Mouse (Mus musculus) MEL (cell line): ENCODE data around the gene Gpr82. TPM values are rescaled to one million over a fixed set of nuclear protein-coding genes. Genes with fewer than 3 reads are reported as not detected.
A peak's percentile ranks its signal among the peaks of the same experiment; 100 is the strongest.

Experiments used
- DNase-seq: peaks from one replicate; pipeline ENCODE4 v3.0.0; 2011; ENCODE audit warnings: low read depth, low spot score
- H3K27ac ChIP-seq: 2 replicates; pipeline ENCODE4 v1.5.1; 2012; ENCODE audit warnings: low read depth, mild to moderate bottlenecking, control low read depth, low read length, moderate library complexity; ENCODE audit not compliant: control insufficient read depth
- H3K27me3 ChIP-seq, 2 experiments: fragments of 150-350 bp in 1 of 2; sonication (generic) in 1 of 2; 2 replicates each; pipeline ENCODE4 v1.6.1; 2012; ENCODE audit warnings: low read length in 2 of 2, mild to moderate bottlenecking in 2 of 2, improper control_type of control experiment in 1 of 2, moderate library complexity in 1 of 2; ENCODE audit not compliant: insufficient read depth in 2 of 2, control insufficient read depth in 1 of 2
- H3K36me3 ChIP-seq, 2 experiments: 2 replicates each; pipeline ENCODE4 v1.6.1; 2012 to 2014; ENCODE audit warnings: low read length in 2 of 2, improper control_type of control experiment in 1 of 2, inconsistent platforms in 1 of 2, mild to moderate bottlenecking in 1 of 2; ENCODE audit not compliant: insufficient read depth in 2 of 2, control insufficient read depth in 1 of 2
- H3K4me1 ChIP-seq, 2 experiments: fragments of 150-350 bp in 1 of 2; sonication (generic) in 1 of 2; 2 replicates each; pipeline ENCODE4 v1.6.1; 2012; ENCODE audit warnings: low read length in 2 of 2, improper control_type of control experiment in 1 of 2, mild to moderate bottlenecking in 1 of 2; ENCODE audit not compliant: insufficient read depth in 2 of 2, control insufficient read depth in 1 of 2
- H3K4me3 ChIP-seq, 2 experiments: fragments of 150-350 bp in 1 of 2; sonication (generic) in 1 of 2; 2 replicates each; pipeline ENCODE4 v1.5.1; 2012; ENCODE audit warnings: low read depth in 2 of 2, low read length in 2 of 2, mild to moderate bottlenecking in 2 of 2, moderate library complexity in 2 of 2, control low read depth in 1 of 2, improper control_type of control experiment in 1 of 2; ENCODE audit not compliant: control insufficient read depth in 1 of 2, insufficient read depth in 1 of 2
- H3K79me2 ChIP-seq: 2 replicates; pipeline ENCODE4 v1.6.1; 2012; ENCODE audit warnings: mild to moderate bottlenecking, low read length, moderate library complexity; ENCODE audit not compliant: control insufficient read depth, poor library complexity, insufficient read depth
- H3K9ac ChIP-seq: 2 replicates; pipeline ENCODE4 v1.6.1; 2012; ENCODE audit warnings: low read depth, mild to moderate bottlenecking, control low read depth, low read length, moderate library complexity; ENCODE audit not compliant: control insufficient read depth, poor library complexity, severe bottlenecking
- H3K9me3 ChIP-seq: fragments of 150-350 bp; sonication (generic); replicated peaks from 2 replicates; pipeline ENCODE4 v1.6.1; 2012; ENCODE audit warnings: mild to moderate bottlenecking, low read length, improper control_type of control experiment, moderate library complexity; ENCODE audit not compliant: insufficient read depth
- BHLHE40 ChIP-seq: IDR thresholded peaks from 2 replicates; pipeline ENCODE4 v1.6.1; 2012; ENCODE audit warnings: low read depth, mild to moderate bottlenecking, inconsistent platforms, low read length, improper control_type of control experiment, borderline replicate concordance
- CHD2 ChIP-seq: IDR thresholded peaks from 2 replicates; pipeline ENCODE4 v1.6.1; 2011; ENCODE audit warnings: low read length, improper control_type of control experiment
- CTCF ChIP-seq, 3 experiments: IDR thresholded peaks in 2 of 3; conservative IDR thresholded peaks in 1 of 3; 2 replicates each; pipeline ENCODE4 v1.5.1; 2011 to 2012; ENCODE audit warnings: low read length in 3 of 3, low read depth in 2 of 3, mild to moderate bottlenecking in 2 of 3, improper control_type of control experiment in 1 of 3, inconsistent platforms in 1 of 3, mixed read lengths in 1 of 3, moderate library complexity in 1 of 3; ENCODE audit not compliant: control insufficient read depth in 1 of 3, insufficient read depth in 1 of 3, poor library complexity in 1 of 3, severe bottlenecking in 1 of 3
- E2F4 ChIP-seq: IDR thresholded peaks from 2 replicates; pipeline ENCODE4 v1.6.1; 2011; ENCODE audit warnings: low read depth, low read length, improper control_type of control experiment, borderline replicate concordance
- ELF1 ChIP-seq: IDR thresholded peaks from 2 replicates; pipeline ENCODE4 v1.6.1; 2014; ENCODE audit warnings: low read depth, mild to moderate bottlenecking, inconsistent platforms, low read length, improper control_type of control experiment, moderate library complexity
- EP300 ChIP-seq, 2 experiments: IDR thresholded peaks; 2 replicates each; pipeline ENCODE4 v1.6.1; 2011; ENCODE audit warnings: improper control_type of control experiment in 2 of 2, low read length in 2 of 2, low read depth in 1 of 2, mild to moderate bottlenecking in 1 of 2
- ETS1 ChIP-seq: IDR thresholded peaks from 2 replicates; pipeline ENCODE4 v1.6.1; 2012; ENCODE audit warnings: low read depth, mild to moderate bottlenecking, inconsistent platforms, low read length, improper control_type of control experiment, moderate library complexity
- GABPA ChIP-seq: IDR thresholded peaks from 2 replicates; pipeline ENCODE4 v1.6.1; 2012; ENCODE audit warnings: low read depth, mild to moderate bottlenecking, inconsistent platforms, low read length, improper control_type of control experiment, moderate library complexity
- GATA1 ChIP-seq: IDR thresholded peaks from 2 replicates; pipeline ENCODE4 v1.6.1; 2011; ENCODE audit warnings: low read depth, low read length, improper control_type of control experiment
- HCFC1 ChIP-seq: IDR thresholded peaks from 2 replicates; pipeline ENCODE4 v1.6.1; 2012; ENCODE audit warnings: low read depth, mild to moderate bottlenecking, inconsistent platforms, low read length, improper control_type of control experiment, moderate library complexity
- KAT2A ChIP-seq: conservative IDR thresholded peaks from 2 replicates; pipeline ENCODE4 v1.6.1; 2012; ENCODE audit warnings: low read depth, low read length, improper control_type of control experiment, inconsistent platforms
- MAFK ChIP-seq: IDR thresholded peaks from 2 replicates; pipeline ENCODE4 v1.6.1; 2011; ENCODE audit warnings: low read depth, mild to moderate bottlenecking, low read length, improper control_type of control experiment, borderline replicate concordance
- MAX ChIP-seq: IDR thresholded peaks from 2 replicates; pipeline ENCODE4 v1.6.1; 2011; ENCODE audit warnings: low read length, improper control_type of control experiment
- MAZ ChIP-seq: IDR thresholded peaks from 2 replicates; pipeline ENCODE4 v1.6.1; 2012; ENCODE audit warnings: low read depth, mild to moderate bottlenecking, inconsistent platforms, low read length, improper control_type of control experiment
- MEF2A ChIP-seq: IDR thresholded peaks from 2 replicates; pipeline ENCODE4 v1.6.1; 2014; ENCODE audit warnings: low read depth, mild to moderate bottlenecking, inconsistent platforms, low read length, improper control_type of control experiment; ENCODE audit not compliant: poor library complexity, insufficient replicate concordance, severe bottlenecking; ENCODE audit errors: extremely low read depth
- MXI1 ChIP-seq: IDR thresholded peaks from 2 replicates; pipeline ENCODE4 v1.6.1; 2011; ENCODE audit warnings: mild to moderate bottlenecking, low read depth, low read length, improper control_type of control experiment
- MYB ChIP-seq: IDR thresholded peaks from 2 replicates; pipeline ENCODE4 v1.6.1; 2011; ENCODE audit warnings: mild to moderate bottlenecking, low read depth, low read length, improper control_type of control experiment
- MYC ChIP-seq: IDR thresholded peaks from 2 replicates; pipeline ENCODE4 v1.6.1; 2011; ENCODE audit warnings: low read depth, mild to moderate bottlenecking, low read length, improper control_type of control experiment, moderate library complexity
- NELFE ChIP-seq: IDR thresholded peaks from 2 replicates; pipeline ENCODE4 v1.6.1; 2011; ENCODE audit warnings: low read depth, low read length, improper control_type of control experiment
- NRF1 ChIP-seq: IDR thresholded peaks from 2 replicates; pipeline ENCODE4 v1.6.1; 2014; ENCODE audit warnings: low read depth, mild to moderate bottlenecking, inconsistent platforms, low read length, improper control_type of control experiment, moderate library complexity; ENCODE audit not compliant: poor library complexity, insufficient read depth, severe bottlenecking
- POLR2A ChIP-seq, 2 experiments: IDR thresholded peaks; 2 replicates each; pipeline ENCODE4 v1.6.1; 2011 to 2012; ENCODE audit warnings: low read length in 2 of 2, mild to moderate bottlenecking in 2 of 2, control low read depth in 1 of 2, improper control_type of control experiment in 1 of 2, low read depth in 1 of 2, moderate library complexity in 1 of 2; ENCODE audit not compliant: control insufficient read depth in 1 of 2, insufficient read depth in 1 of 2, poor library complexity in 1 of 2
- POLR2AphosphoS5 ChIP-seq: IDR thresholded peaks from 2 replicates; pipeline ENCODE4 v1.6.1; 2012; ENCODE audit warnings: low read depth, borderline replicate concordance, mild to moderate bottlenecking, inconsistent platforms, low read length, moderate library complexity, mixed read lengths
- RCOR1 ChIP-seq: IDR thresholded peaks from 2 replicates; pipeline ENCODE4 v1.6.1; 2012; ENCODE audit warnings: low read depth, mild to moderate bottlenecking, inconsistent platforms, low read length, improper control_type of control experiment
- SMC3 ChIP-seq: IDR thresholded peaks from 2 replicates; pipeline ENCODE4 v1.6.1; 2011; ENCODE audit warnings: low read depth, low read length, improper control_type of control experiment
- TAL1 ChIP-seq: IDR thresholded peaks from 2 replicates; pipeline ENCODE4 v1.6.1; 2012; ENCODE audit warnings: mild to moderate bottlenecking, inconsistent platforms, low read length, moderate library complexity, mixed read lengths
- TBP ChIP-seq: IDR thresholded peaks from 2 replicates; pipeline ENCODE4 v1.8.0; 2011; ENCODE audit warnings: low read depth, low read length, improper control_type of control experiment
- TCF12 ChIP-seq: IDR thresholded peaks from 2 replicates; pipeline ENCODE4 v1.6.1; 2014; ENCODE audit warnings: low read depth, mild to moderate bottlenecking, inconsistent platforms, low read length, improper control_type of control experiment, moderate library complexity
- ZC3H11A ChIP-seq: IDR thresholded peaks from 2 replicates; pipeline ENCODE4 v1.6.1; 2012; ENCODE audit warnings: low read depth, mild to moderate bottlenecking, inconsistent platforms, low read length, improper control_type of control experiment
- ZMIZ1 ChIP-seq: IDR thresholded peaks from 2 replicates; pipeline ENCODE4 v1.6.1; 2012; ENCODE audit warnings: low read depth, mild to moderate bottlenecking, inconsistent platforms, low read length, improper control_type of control experiment, moderate library complexity
- ZNF384 ChIP-seq: IDR thresholded peaks from 2 replicates; pipeline ENCODE4 v1.6.1; 2012; ENCODE audit warnings: low read depth, mild to moderate bottlenecking, inconsistent platforms, low read length, improper control_type of control experiment
- polyA plus RNA-seq, 2 experiments: library from polyadenylated mRNA; stranded (reverse) in 1 of 2; unstranded in 1 of 2; fragments of >175 nt in 1 of 2; fragments of >200 nt in 1 of 2; gene quantifications; 2 replicates each; pipeline versions ENCODE4 v1.2.1 to v1.2.4; 2012; ENCODE audit warnings: low replicate concordance in 2 of 2, low read depth in 1 of 2; ENCODE audit not compliant: insufficient read length in 2 of 2, insufficient read depth in 1 of 2, missing spikeins in 1 of 2
- total RNA-seq: library from RNA; depleted of rRNA; stranded (reverse); fragments of 300-350 nt; gene quantifications from 2 replicates; pipeline ENCODE4 v1.2.3, GENCODE M21; 2012

Gpr82 gene
- total and polyA plus RNA-seq, 3 experiments: 0.06 to 0.12 TPM; not detected in 1

DNA sequence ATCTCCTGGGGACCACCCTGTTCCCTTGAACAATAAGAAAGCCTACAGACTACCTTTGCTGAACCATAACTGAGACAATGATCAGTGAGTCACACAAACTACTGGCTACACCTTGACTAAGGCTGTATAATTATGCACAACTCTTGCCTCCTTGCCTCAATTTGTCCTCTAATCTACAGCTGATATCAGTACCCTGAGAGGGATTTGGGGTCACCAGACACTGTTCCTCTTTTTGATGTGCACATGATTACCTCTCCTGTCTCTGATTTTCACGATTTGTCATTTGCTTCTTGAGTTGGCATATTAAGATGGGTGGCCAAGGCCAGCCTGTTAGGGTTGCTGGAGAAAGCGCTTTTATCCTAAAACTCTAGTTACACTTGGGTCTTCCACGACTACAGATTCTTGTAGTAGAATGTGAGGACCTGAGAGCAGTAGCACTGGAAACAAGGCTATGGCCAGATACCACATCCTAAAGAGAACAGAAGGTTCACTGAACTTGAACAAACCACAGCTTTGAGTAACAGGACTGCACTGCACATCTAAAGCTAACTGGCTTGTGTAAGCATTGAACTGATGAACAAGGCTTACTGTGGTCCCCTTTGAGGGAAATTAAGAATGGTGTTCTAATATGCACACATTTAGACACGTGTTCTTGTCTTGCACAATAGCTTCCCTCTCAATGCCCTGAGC is 1.8 kb upstream of the Gpr82 start:
- no peaks in the 10 kb centered on the region for H3K9me3 ChIP-seq
- H3K27me3 ChIP-seq: no peaks in the 10 kb centered on the region
- no peak overlapping the region for H3K9ac ChIP-seq
- no peaks in the 10 kb centered on the region for H3K79me2 ChIP-seq
- peaks cover 0 to 21% of the 10 kb centered on the region in 2 experiments; a peak in 2 of 4 replicates for H3K36me3 ChIP-seq
- H3K27ac ChIP-seq: no peak overlapping the region
- no peak for DNase-seq
- no peak overlapping the region for H3K4me3 ChIP-seq
- peaks cover 3 to 9% of the 10 kb centered on the region in 2 experiments for H3K4me1 ChIP-seq
- TF ChIP-seq GATA1 (peak; percentile 66), EP300 (IDR thresholded peaks at IDR 0.05; ENCODE audit: low read depth in 1 of 2, low read length in 2 of 2) (0 out of 4 replicates have a peak, but pooled peaks of 1 of the 2 experiments have one; percentile 16), E2F4 (no peak), MXI1 (no peak), BHLHE40 (peak; percentile 86), RCOR1 (peak; percentile 92), ETS1 (peak; percentile 78)

DNA sequence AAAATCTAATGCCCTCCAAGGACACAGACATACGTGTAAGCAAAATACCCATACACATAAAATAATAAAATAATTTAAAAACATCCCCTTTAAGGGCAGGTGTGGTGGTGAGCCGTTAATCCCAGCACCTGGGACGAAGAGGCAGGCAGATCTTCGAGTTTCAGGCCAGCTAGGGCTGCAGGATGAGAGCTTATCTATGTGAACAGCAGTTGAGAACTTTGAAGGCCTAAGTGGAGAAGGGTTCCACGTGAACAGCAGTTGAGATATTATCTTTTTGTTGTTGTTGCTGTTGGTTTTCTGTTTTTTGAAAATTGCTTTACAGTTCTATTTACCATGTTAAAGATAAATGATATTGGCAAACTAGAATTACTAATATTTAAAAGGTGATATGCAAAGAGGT is 7.7 kb downstream of the Gpr82 start:
- peaks cover 7 to 9% of the 10 kb centered on the region in 2 experiments for H3K4me1 ChIP-seq
- H3K4me3 ChIP-seq: no peak overlapping the region
- H3K36me3 ChIP-seq: peaks cover 0 to 14% of the 10 kb centered on the region in 2 experiments; a peak in 2 of 4 replicates
- no peaks in the 10 kb centered on the region for H3K79me2 ChIP-seq
- no peak overlapping the region for H3K9ac ChIP-seq
- H3K27me3 ChIP-seq: no peaks in the 10 kb centered on the region
- no peaks in the 10 kb centered on the region for H3K9me3 ChIP-seq
- DNase-seq: peak; percentile 65
- peak overlapping the region; percentile 6; the same call in 1 of the 2 replicates for H3K27ac ChIP-seq
- TF ChIP-seq TCF12 (peak; percentile 96), ZMIZ1 (no peak), BHLHE40 (peak; percentile 78), MAFK (no peak), CTCF (IDR thresholded peaks at IDR 0.05 in 2 of 3, conservative IDR thresholded peaks at IDR 0.05 in 1 of 3; ENCODE audit: control insufficient read depth in 1 of 3, insufficient read depth in 1 of 3, low read depth in 2 of 3, low read length in 3 of 3, poor library complexity in 1 of 3, severe bottlenecking in 1 of 3) (no peak), KAT2A (no peak), CHD2 (no peak), HCFC1 (no peak), RCOR1 (no peak), POLR2A (IDR thresholded peaks at IDR 0.05; ENCODE audit: control insufficient read depth in 1 of 2, insufficient read depth in 1 of 2, low read depth in 1 of 2, low read length in 2 of 2, poor library complexity in 1 of 2) (no peak), MYB (peak; percentile 88), SMC3 (no peak), MEF2A (no peak), MAX (peak; percentile 55; the same call in 1 of the 2 replicates), TAL1 (peak; percentile 72), ZNF384 (no peak), MXI1 (peak; percentile 26; the same call in 1 of the 2 replicates), MYC (peak; percentile 50; the same call in 1 of the 2 replicates), GABPA (no peak), TBP (no peak), ETS1 (peak; percentile 78), NRF1 (no peak), E2F4 (no peak), ZC3H11A (no peak), ELF1 (no peak), NELFE (no peak), POLR2AphosphoS5 (no peak), MAZ (no peak)
